Mouse (Mus musculus) liver, embryonic 14.5 days (tissue): ENCODE data around the gene Rtn4rl1. TPM values are rescaled to one million over a fixed set of nuclear protein-coding genes. Genes with fewer than 3 reads are reported as not detected.
A peak's percentile ranks its signal among the peaks of the same experiment; 100 is the strongest.

Source experiments
- ATAC-seq: fragments of 200-750 bp; cut with Nextera tagmentation; 2 replicates; pipeline ENCODE4 v1.8.0; 2017; ENCODE audit warnings: moderate number of reproducible peaks, mild to moderate bottlenecking, moderate library complexity; ENCODE audit not compliant: insufficient read depth
- DNase-seq, 3 experiments: peaks; one replicate each; pipeline ENCODE4 v3.0.0-alpha.2; 2012 to 2013; ENCODE audit warnings: low read depth in 3 of 3, low spot score in 3 of 3
- H3K27ac ChIP-seq: fragments of 300-500 bp; sonication (generic); 2 replicates; pipeline ENCODE4 v1.5.1; 2014; ENCODE audit warnings: moderate library complexity, mild to moderate bottlenecking, control low read depth, inconsistent platforms
- H3K27me3 ChIP-seq: fragments of 300-500 bp; sonication (generic); 2 replicates; pipeline ENCODE4 v1.6.1; 2014; ENCODE audit warnings: mild to moderate bottlenecking, low read length, moderate library complexity; ENCODE audit not compliant: control insufficient read depth, insufficient read depth
- H3K36me3 ChIP-seq: fragments of 300-500 bp; sonication (generic); replicated peaks from 2 replicates; pipeline ENCODE4 v1.6.1; 2014; ENCODE audit warnings: low read depth; ENCODE audit not compliant: control insufficient read depth, insufficient read depth
- H3K4me1 ChIP-seq, 2 experiments: fragments of 200-500 bp in 1 of 2; fragments of 300-500 bp in 1 of 2; sonication (generic) in 1 of 2; replicated peaks; 2 replicates each; pipeline ENCODE4 v1.6.1; 2012 to 2014; ENCODE audit warnings: antibody characterized with exemption in 1 of 2, inconsistent platforms in 1 of 2, low read length in 1 of 2; ENCODE audit not compliant: control insufficient read depth in 2 of 2, insufficient read depth in 2 of 2
- H3K4me2 ChIP-seq: fragments of 300-500 bp; sonication (generic); 2 replicates; pipeline ENCODE4 v1.6.1; 2014; ENCODE audit warnings: low read depth, mild to moderate bottlenecking, control low read depth, moderate library complexity
- H3K4me3 ChIP-seq, 2 experiments: fragments of 200-500 bp in 1 of 2; fragments of 300-500 bp in 1 of 2; sonication (generic) in 1 of 2; 2 replicates each; pipeline ENCODE4 v1.5.1; 2012 to 2014; ENCODE audit warnings: low read depth in 2 of 2, low read length in 2 of 2, mild to moderate bottlenecking in 2 of 2, control low read depth in 1 of 2, inconsistent platforms in 1 of 2, moderate library complexity in 1 of 2; ENCODE audit not compliant: insufficient read depth in 1 of 2
- H3K9ac ChIP-seq: fragments of 300-500 bp; sonication (generic); replicated peaks from 2 replicates; pipeline ENCODE4 v1.6.1; 2014; ENCODE audit warnings: mild to moderate bottlenecking, control low read depth, moderate library complexity
- H3K9me3 ChIP-seq: fragments of 300-500 bp; sonication (generic); 2 replicates; pipeline ENCODE4 v1.6.1; 2016; ENCODE audit warnings: low read length, mixed read lengths; ENCODE audit not compliant: control insufficient read depth
- CTCF ChIP-seq: IDR thresholded peaks from 2 replicates; pipeline ENCODE4 v1.5.1; 2016; ENCODE audit warnings: antibody characterized with exemption, low read depth, control low read depth
- EP300 ChIP-seq: IDR thresholded peaks from 2 replicates; pipeline ENCODE4 v1.6.1; 2016; ENCODE audit warnings: antibody characterized with exemption, low read depth
- WGBS: fragments of 180-500 bp; shearing (Covaris S2); extraction: QIAGEN DNeasy Blood & Tissue Kit; methylation state at CpG from one replicate; pipeline ENCODE4 v1.1.7; 2014; ENCODE audit not compliant: insufficient replicate concordance; 5-methylcytosine and 5-hydroxymethylcytosine counted together
- polyA plus RNA-seq, 2 experiments: library from polyadenylated mRNA; depleted of rRNA in 1 of 2; stranded (reverse) in 1 of 2; unstranded in 1 of 2; fragments of >200 nt; fragmentation: Nextera tagmentation in 1 of 2; extraction: Ambion mirVana in 1 of 2; gene quantifications; 2 replicates each; pipeline versions ENCODE4 v1.2.1 to v1.2.3; 2012 to 2014

The Rtn4rl1 gene
- polyA plus RNA-seq, 2 experiments: 0.56 to 0.98 TPM

DNA sequence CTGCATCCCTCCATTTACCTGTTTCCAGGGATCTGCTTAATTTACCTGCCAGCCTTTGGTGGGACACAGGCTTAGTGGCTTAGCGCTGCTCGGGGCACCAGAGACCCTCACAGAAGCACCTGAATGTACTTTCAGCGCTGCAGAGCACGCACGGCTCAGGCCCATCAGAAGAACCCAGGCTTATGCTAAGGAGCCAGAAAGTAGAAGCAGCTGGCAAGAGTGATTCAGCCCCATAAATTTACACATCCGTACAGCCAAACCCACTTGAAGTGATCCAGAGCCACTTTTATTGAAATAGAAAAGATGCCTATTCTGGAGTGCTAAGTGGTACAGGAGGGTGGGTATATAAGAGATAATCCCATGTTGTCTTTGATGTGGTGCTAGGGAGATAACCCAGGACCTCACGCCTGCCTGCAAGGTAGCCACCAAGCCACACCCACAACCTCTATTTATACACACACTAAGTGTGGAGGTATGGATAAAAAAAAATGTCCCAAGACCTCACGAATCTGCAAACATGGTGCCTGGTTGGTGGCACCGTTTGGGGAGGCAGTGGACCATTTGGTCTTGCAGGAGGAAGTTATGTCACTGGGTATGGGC is 102.9 kb downstream of the Rtn4rl1 start:
- TF ChIP-seq CTCF (no peak), EP300 (no peak)
- Histone ChIP-seq H3K9me3 (no peaks in the 10 kb centered on the region), H3K27ac (no peak overlapping the region), H3K4me2 (no peak overlapping the region), H3K4me1 (peaks cover 15 to 18% of the 10 kb centered on the region in 2 experiments), H3K9ac (no peak overlapping the region), H3K4me3 (no peak overlapping the region), H3K27me3 (peaks cover 8% of the 10 kb centered on the region), H3K36me3 (peaks cover 16% of the 10 kb centered on the region)
- ATAC-seq: peak; percentile 57; the same call in 1 of the 2 replicates
- 51% methylated on average over 9 of the region's 9 CpGs for whole genome bisulfite sequencing
- no peak for DNase-seq

DNA sequence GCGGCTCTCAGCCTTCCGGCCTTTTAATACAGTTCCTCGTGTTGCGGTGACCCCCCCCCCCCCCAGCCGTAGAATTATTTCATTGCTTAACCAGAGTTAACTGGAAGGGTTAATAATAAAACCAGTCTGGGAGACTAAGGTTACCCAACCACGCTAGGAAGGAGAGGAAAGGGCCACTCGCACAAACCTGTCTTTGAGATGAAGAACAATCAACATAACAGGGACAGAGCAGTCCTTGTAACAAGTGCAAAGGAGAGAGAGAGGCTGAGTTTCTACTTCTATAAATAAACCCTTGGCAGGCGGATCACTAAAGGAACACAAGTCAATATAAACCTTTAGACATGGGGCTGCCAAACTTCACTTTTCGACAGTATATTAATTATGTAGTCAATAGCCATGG is 104.0 kb downstream of the Rtn4rl1 start:
- Histone ChIP-seq H3K27ac (no peak overlapping the region), H3K4me3 (no peak overlapping the region), H3K27me3 (no peaks in the 10 kb centered on the region; the same call in 1 of the 2 replicates), H3K9ac (no peak overlapping the region), H3K4me1 (peaks cover 15 to 23% of the 10 kb centered on the region in 2 experiments), H3K36me3 (peaks cover 27% of the 10 kb centered on the region), H3K9me3 (no peaks in the 10 kb centered on the region), H3K4me2 (no peak overlapping the region)
- ATAC-seq: no peak
- no peak for DNase-seq
- TF ChIP-seq EP300: no peak
- no peak for TF ChIP-seq CTCF
- 65% methylated on average over 9 of the region's 9 CpGs for WGBS

DNA sequence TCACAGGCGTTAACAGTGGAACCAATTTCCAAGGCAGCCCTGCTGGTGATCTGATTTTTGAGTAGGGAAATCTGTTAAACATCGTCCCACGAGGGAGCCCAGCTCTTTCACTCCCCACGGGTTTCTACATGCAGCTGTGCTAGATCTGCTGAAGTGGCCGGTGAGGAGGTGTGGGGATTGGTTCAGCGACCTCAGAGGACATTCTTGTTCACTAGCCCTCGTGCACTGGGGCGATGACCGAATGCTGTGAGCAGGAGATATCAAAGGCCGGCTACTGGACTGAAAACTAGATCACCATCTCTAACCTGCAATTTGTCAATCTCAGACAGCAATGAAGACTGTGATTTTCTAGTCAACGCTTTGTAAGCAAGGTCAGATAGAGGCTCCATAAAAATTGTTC is 104.9 kb downstream of the Rtn4rl1 start:
- H3K27me3 ChIP-seq: no peaks in the 10 kb centered on the region; the same call in 1 of the 2 replicates
- H3K36me3 ChIP-seq: peaks cover 32% of the 10 kb centered on the region
- DNase-seq: no peak
- H3K4me2 ChIP-seq: no peak overlapping the region
- peaks cover 15 to 23% of the 10 kb centered on the region in 2 experiments for H3K4me1 ChIP-seq
- no peak for TF ChIP-seq CTCF
- TF ChIP-seq EP300: no peak
- WGBS: 55% methylated on average over 11 of the region's 11 CpGs
- H3K9me3 ChIP-seq: no peaks in the 10 kb centered on the region
- no peak for ATAC-seq
- H3K4me3 ChIP-seq: no peak overlapping the region
- H3K9ac ChIP-seq: no peak overlapping the region
- no peak overlapping the region for H3K27ac ChIP-seq

DNA sequence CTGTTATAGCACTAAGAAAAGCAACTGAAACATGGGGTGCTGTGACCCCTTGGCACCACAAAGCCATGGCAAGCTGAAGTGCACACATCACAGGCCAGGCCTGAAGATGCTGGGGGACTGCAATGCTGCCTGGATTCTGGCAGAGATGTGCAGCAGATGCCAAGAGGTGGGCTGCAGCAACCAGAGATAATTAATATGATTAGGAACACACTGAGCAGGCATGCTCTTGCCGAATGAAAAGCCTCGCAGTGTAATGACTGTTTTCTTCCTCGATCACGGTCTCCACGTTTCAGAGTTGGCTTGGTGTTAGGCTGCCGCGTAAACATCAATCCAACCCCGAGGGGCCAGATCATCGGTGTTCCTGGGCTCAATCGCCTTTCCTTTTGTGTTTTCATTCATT is 106.2 kb downstream of the Rtn4rl1 start:
- no peak overlapping the region for H3K4me3 ChIP-seq
- ATAC-seq (no peak), DNase-seq (no peak)
- H3K27me3 ChIP-seq: no peaks in the 10 kb centered on the region
- WGBS: 89% methylated on average over 10 of the region's 10 CpGs
- H3K36me3 ChIP-seq: peaks cover 32% of the 10 kb centered on the region
- H3K9ac ChIP-seq: no peak overlapping the region
- H3K27ac ChIP-seq: no peak overlapping the region
- H3K4me1 ChIP-seq: peaks cover 15 to 23% of the 10 kb centered on the region in 2 experiments
- H3K9me3 ChIP-seq: no peaks in the 10 kb centered on the region
- H3K4me2 ChIP-seq: no peak overlapping the region
- no peak for TF ChIP-seq EP300
- TF ChIP-seq CTCF: no peak

DNA sequence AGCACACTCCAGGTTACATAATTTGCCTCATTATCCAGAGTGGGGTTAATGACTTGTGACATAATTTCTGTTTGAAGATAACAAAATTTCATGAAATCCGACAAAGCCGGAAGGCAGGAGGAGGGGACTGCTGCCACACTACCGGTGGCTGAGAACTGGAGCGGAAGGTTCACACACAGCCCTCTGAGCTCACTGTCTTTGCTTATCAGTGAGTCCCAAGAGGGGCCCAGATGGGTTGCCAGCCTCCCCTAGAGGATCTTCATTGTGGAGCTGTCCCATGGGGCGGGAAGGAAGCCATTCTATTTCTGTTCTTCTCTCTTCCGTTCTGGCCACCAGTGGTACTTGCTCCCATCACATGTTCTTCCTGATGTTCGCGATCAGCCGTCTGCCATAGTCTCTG is 107.4 kb downstream of the Rtn4rl1 start:
- ATAC-seq: peak; percentile 78
- H3K9me3 ChIP-seq: no peaks in the 10 kb centered on the region
- H3K9ac ChIP-seq: no peak overlapping the region
- H3K4me2 ChIP-seq: no peak overlapping the region
- 37% methylated on average over 9 of the region's 9 CpGs for WGBS
- no peak overlapping the region for H3K4me3 ChIP-seq
- peak overlapping the region; percentile 4; the same call in 1 of the 2 replicates for H3K27ac ChIP-seq
- H3K27me3 ChIP-seq: no peaks in the 10 kb centered on the region
- TF ChIP-seq EP300 (peak; percentile 34; the same call in 1 of the 2 replicates), CTCF (no peak)
- H3K36me3 ChIP-seq: peaks cover 39% of the 10 kb centered on the region
- DNase-seq: peak in 1 of 3 experiments; percentile 30
- H3K4me1 ChIP-seq: peaks cover 12 to 34% of the 10 kb centered on the region in 2 experiments
